Mouse (Mus musculus) midbrain, postnatal 0 days (tissue): ENCODE results near the gene Mpzl2. TPM values are rescaled to one million over a fixed set of nuclear protein-coding genes. Genes with fewer than 3 reads are reported as not detected.

Source experiments
- ATAC-seq: fragments of 200-750 bp; cut with Nextera tagmentation; 2 replicates; pipeline ENCODE4 v1.8.0; 2017; ENCODE audit warnings: moderate number of reproducible peaks, mild to moderate bottlenecking, moderate TSS enrichment, moderate library complexity; ENCODE audit not compliant: low FRiP score
- DNase-seq: peaks from one replicate; pipeline ENCODE4 v3.0.0-alpha.2; 2015; ENCODE audit warnings: low spot score
- H3K27ac ChIP-seq: fragments of 300-500 bp; sonication (generic); 2 replicates; pipeline ENCODE4 v1.5.1; 2014; ENCODE audit warnings: low read depth, mild to moderate bottlenecking, low read length, mixed read lengths
- H3K27me3 ChIP-seq: fragments of 300-500 bp; sonication (generic); 2 replicates; pipeline ENCODE4 v1.6.1; 2014; ENCODE audit warnings: low read length, control low read depth, mixed read lengths; ENCODE audit not compliant: insufficient read depth
- H3K36me3 ChIP-seq: fragments of 300-500 bp; sonication (generic); 2 replicates; pipeline ENCODE4 v1.6.1; 2014; ENCODE audit warnings: low read length, control low read depth, mixed read lengths; ENCODE audit not compliant: insufficient read depth
- H3K4me1 ChIP-seq: fragments of 300-500 bp; sonication (generic); 2 replicates; pipeline ENCODE4 v1.6.1; 2014; ENCODE audit warnings: mild to moderate bottlenecking, control low read depth, antibody characterized with exemption, low read length, mixed read lengths; ENCODE audit not compliant: insufficient read depth
- H3K4me2 ChIP-seq: fragments of 300-500 bp; sonication (generic); 2 replicates; pipeline ENCODE4 v1.6.1; 2014; ENCODE audit warnings: low read depth, mild to moderate bottlenecking, low read length, mixed read lengths; ENCODE audit not compliant: poor library complexity, severe bottlenecking
- H3K4me3 ChIP-seq: fragments of 300-500 bp; sonication (generic); 2 replicates; pipeline ENCODE4 v1.5.1; 2014; ENCODE audit warnings: low read depth, mild to moderate bottlenecking, low read length, moderate library complexity
- H3K9ac ChIP-seq: fragments of 300-500 bp; sonication (generic); replicated peaks from 2 replicates; pipeline ENCODE4 v1.6.1; 2014; ENCODE audit warnings: mild to moderate bottlenecking, low read length, moderate library complexity, mixed read lengths; ENCODE audit not compliant: poor library complexity, severe bottlenecking
- H3K9me3 ChIP-seq: fragments of 300-500 bp; sonication (generic); 2 replicates; pipeline ENCODE4 v1.6.1; 2016; ENCODE audit warnings: low read length, control low read depth
- CTCF ChIP-seq: IDR thresholded peaks from 2 replicates; pipeline ENCODE4 v1.5.1; 2016; ENCODE audit warnings: antibody characterized with exemption, mild to moderate bottlenecking
- WGBS: fragments of 180-500 bp; shearing (Covaris S2); extraction: QIAGEN DNeasy Blood & Tissue Kit; methylation state at CpG from one replicate; pipeline ENCODE4 v1.1.7; 2014; 5-methylcytosine and 5-hydroxymethylcytosine counted together
- polyA plus RNA-seq: library from polyadenylated mRNA; unstranded; fragments of >200 nt; fragmentation: Nextera tagmentation; extraction: Ambion mirVana; gene quantifications from 2 replicates; pipeline ENCODE4 v1.2.1, GENCODE M21; 2015
- total RNA-seq: library from RNA; depleted of rRNA; stranded (reverse); fragments of >200 nt; gene quantifications from 2 replicates; pipeline ENCODE4 v1.2.3, GENCODE M21; 2014

Mpzl2 gene
- total and polyA plus RNA-seq, 2 experiments from 2014 or later, result 3.1 to 4.0 TPM

DNA sequence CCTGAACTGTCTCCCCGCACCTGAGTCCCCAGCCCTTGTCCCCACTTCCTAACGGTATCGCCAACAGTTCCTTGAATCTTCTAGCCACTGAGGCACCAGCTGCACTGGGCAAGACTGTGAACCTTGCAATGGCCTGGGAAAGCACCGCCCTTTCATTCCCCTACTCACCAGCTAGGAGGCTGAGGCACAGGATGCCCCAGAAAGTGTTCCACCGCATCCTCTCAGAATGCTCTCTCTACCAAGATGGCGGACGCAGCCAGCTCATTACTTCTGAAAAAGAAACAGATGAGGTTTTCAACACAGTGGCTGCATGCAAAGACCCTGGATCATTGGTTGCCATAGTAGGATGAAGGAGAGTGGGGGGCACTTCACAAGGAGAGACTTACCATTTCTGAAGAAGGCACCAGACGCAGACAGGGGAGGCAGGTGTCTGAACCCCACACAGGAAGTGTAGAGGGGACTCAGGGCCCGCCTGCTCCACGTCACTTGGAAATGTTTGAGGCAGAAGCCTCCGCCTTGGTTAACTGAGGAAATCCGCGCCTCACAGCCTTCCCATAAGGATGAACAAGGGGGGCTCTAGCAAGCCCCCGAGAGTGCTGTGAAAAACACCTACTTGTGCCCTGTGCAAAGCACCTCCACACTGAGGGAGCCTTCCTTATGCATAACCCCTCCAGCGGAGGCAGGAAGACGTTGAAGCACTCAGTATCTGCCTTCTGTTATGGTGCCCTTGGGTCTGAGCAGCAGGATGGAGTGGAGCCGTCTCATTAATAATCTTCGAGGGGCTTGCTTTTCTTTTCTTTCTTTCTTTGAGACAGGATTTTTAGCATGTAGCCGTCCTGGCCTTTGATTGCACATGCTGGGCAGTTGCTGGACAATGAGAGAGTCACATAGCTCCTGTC is 30.2 kb upstream of the Mpzl2 start, which contains the start of gene Cd3e:
Cd3e (minus strand) TSS at position 448 of the 899 bp plus-strand sequence.
- TF ChIP-seq CTCF, result no peak
- no peak within 1 kb of the TSS for H3K4me3 ChIP-seq
- no peak for ATAC-seq
- no peak within 1 kb of the TSS for H3K9ac ChIP-seq
- 77% methylated on average over 19 of the region's 19 CpGs for WGBS
- no peaks in the 10 kb centered on the region for H3K27me3 ChIP-seq
- DNase-seq, result no peak
- H3K4me2 ChIP-seq, result no peak within 1 kb of the TSS
- no peak within 1 kb of the TSS for H3K27ac ChIP-seq
- no peaks in the 10 kb centered on the region for H3K36me3 ChIP-seq
- no peaks in the 10 kb centered on the region for H3K9me3 ChIP-seq
- H3K4me1 ChIP-seq, result no peaks in the 10 kb centered on the region

GRCm38 (mm10) chr9:45010461-45010860 is 29.1 kb upstream of the Mpzl2 start:
- Histone ChIP-seq H3K4me1 (no peaks in the 10 kb centered on the region), H3K27ac (no peak overlapping the region), H3K27me3 (no peaks in the 10 kb centered on the region), H3K4me3 (no peak overlapping the region), H3K9me3 (no peaks in the 10 kb centered on the region), H3K36me3 (no peaks in the 10 kb centered on the region), H3K9ac (no peak overlapping the region), H3K4me2 (no peak overlapping the region)
- TF ChIP-seq CTCF, result no peak
- 77% methylated on average over 4 of the region's 4 CpGs for WGBS
- ATAC-seq (no peak), DNase-seq (no peak)

DNA sequence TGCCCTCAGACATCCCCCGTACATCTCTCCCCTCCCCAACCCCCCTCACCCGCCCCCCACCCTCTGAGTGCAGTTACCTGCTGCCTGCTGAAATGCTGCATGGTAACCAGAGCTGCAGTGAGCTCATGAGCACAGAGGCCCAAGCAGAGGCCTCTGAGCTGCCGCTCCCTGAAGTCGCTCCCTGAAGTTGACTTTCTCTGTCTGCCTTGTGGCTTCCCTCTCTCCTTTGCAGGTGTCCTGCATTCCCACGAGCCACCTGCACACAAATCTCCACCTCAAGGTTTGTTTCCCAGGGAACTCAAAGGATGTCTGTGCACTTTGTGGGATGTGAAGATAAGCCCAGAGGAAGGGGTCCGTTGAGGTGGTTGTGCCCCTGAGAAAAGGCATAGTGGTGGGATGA is 28.3 kb upstream of the Mpzl2 start:
- H3K27me3 ChIP-seq, result no peaks in the 10 kb centered on the region
- H3K4me3 ChIP-seq, result no peak overlapping the region
- no peaks in the 10 kb centered on the region for H3K4me1 ChIP-seq
- no peak for DNase-seq
- H3K9me3 ChIP-seq, result no peaks in the 10 kb centered on the region
- no peaks in the 10 kb centered on the region for H3K36me3 ChIP-seq
- WGBS, result 49% methylated on average over 6 of the region's 6 CpGs
- ATAC-seq, result no peak
- TF ChIP-seq CTCF, result no peak
- no peak overlapping the region for H3K9ac ChIP-seq
- H3K27ac ChIP-seq, result no peak overlapping the region
- H3K4me2 ChIP-seq, result no peak overlapping the region

DNA sequence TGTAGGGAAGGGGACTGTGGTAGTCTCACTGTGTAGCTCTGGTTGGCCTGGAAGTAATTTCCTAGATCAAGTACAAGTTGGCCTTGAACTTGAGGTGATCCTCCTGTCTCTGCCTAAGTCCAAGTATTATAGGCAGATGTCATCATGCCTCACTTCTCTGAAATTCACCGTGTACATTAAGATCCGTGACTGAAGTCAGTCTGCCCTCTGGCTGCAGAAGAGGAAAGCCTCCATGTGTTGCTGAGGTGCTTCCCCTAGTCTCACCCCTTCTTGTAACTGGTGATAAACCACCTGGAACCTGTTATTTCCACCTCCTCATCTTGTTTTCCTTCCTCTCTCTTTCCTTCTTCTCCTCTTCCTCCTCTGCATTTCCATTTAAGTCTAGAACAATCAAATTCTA is 24.7 kb upstream of the Mpzl2 start:
- H3K36me3 ChIP-seq, result no peaks in the 10 kb centered on the region
- no peak for ATAC-seq
- DNase-seq, result no peak
- H3K4me2 ChIP-seq, result no peak overlapping the region
- no peak for TF ChIP-seq CTCF
- H3K4me3 ChIP-seq, result no peak overlapping the region
- H3K9ac ChIP-seq, result no peak overlapping the region
- no peaks in the 10 kb centered on the region for H3K27me3 ChIP-seq
- H3K9me3 ChIP-seq, result no peaks in the 10 kb centered on the region
- H3K27ac ChIP-seq, result no peak overlapping the region
- 38% methylated on average over 2 of the region's 2 CpGs for WGBS
- H3K4me1 ChIP-seq, result no peaks in the 10 kb centered on the region

GRCm38 (mm10) chr9:45015841-45016240 is 23.8 kb upstream of the Mpzl2 start:
- no peak for ATAC-seq
- 68% methylated on average over 3 of the region's 3 CpGs for WGBS
- H3K4me3 ChIP-seq, result no peak overlapping the region

DNA sequence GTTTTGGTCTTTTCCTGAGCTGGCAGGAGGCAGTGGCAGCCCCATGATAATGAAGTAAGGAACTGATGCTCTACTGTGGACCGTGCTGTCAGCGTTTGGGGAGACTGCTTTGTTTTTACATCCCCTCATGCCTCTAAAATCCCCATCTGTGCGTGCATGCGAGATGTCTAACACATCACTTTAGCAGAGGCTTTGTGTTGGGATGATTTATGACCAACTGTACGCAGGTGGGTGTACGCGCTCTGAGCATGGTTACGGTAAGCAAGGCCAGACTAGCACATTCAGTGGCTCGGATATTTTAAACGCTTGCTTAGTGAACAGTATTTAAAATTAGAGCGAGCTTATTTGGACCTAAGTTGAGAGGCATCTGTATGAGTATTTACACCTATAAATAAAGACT is 21.6 kb upstream of the Mpzl2 start:
- Histone ChIP-seq H3K4me2 (no peak overlapping the region), H3K4me3 (no peak overlapping the region), H3K9ac (no peak overlapping the region), H3K27me3 (no peaks in the 10 kb centered on the region), H3K27ac (no peak overlapping the region), H3K9me3 (no peaks in the 10 kb centered on the region), H3K36me3 (no peaks in the 10 kb centered on the region), H3K4me1 (no peaks in the 10 kb centered on the region)
- WGBS, result 92% methylated on average over 11 of the region's 11 CpGs
- no peak for DNase-seq
- TF ChIP-seq CTCF, result no peak
- no peak for ATAC-seq

More at GRCm38 (mm10) chr9:45015841-45016240, 23.8 kb upstream of the Mpzl2 start:
- no peak overlapping the region for H3K27ac ChIP-seq
- H3K4me1 ChIP-seq, result no peaks in the 10 kb centered on the region
- no peak overlapping the region for H3K9ac ChIP-seq
- no peak overlapping the region for H3K4me2 ChIP-seq
- DNase-seq, result no peak
- H3K27me3 ChIP-seq, result no peaks in the 10 kb centered on the region
- H3K9me3 ChIP-seq, result no peaks in the 10 kb centered on the region
- TF ChIP-seq CTCF, result no peak
- H3K36me3 ChIP-seq, result no peaks in the 10 kb centered on the region
